Mouse (Mus musculus): ENCODE results near the gene Notch2. TPM values are rescaled to one million over a fixed set of nuclear protein-coding genes. Genes with fewer than 3 reads are reported as not detected.

Notch2 gene
- polyA plus RNA-seq, 1 experiment from 2014 or later: 31.1 TPM

DNA sequence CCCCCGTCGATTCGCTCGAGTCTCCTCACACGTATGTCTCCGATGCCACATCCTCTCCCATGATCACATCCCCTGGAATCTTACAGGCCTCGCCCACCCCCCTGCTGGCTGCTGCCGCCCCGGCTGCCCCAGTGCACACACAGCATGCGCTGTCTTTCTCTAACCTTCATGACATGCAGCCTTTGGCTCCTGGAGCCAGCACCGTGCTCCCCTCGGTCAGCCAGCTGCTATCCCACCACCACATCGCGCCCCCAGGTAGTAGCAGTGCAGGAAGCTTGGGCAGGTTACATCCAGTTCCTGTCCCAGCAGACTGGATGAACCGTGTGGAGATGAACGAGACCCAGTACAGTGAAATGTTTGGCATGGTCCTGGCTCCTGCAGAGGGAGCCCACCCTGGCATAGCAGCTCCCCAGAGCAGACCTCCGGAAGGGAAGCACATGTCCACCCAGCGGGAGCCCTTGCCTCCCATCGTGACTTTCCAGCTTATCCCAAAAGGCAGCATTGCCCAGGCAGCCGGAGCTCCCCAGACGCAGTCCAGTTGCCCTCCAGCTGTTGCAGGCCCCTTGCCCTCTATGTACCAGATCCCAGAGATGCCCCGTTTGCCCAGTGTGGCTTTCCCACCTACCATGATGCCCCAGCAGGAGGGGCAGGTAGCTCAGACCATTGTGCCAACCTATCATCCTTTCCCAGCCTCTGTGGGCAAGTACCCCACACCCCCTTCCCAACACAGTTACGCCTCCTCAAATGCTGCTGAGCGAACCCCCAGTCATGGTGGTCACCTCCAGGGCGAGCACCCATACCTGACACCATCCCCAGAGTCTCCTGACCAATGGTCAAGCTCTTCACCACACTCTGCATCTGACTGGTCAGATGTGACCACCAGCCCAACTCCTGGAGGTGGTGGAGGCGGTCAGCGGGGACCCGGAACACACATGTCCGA lies 133.4 kb downstream of the Notch2 start:
- 0 out of 2 replicates have a peak, but pooled peaks have one; percentile 24 for ATAC-seq (ENCODE audit: low FRiP score, low TSS enrichment)
- Histone ChIP-seq H3K36me3 (ENCODE audit: insufficient read depth, low read length) (peaks cover 75% of the 10 kb centered on the region), H3K9ac (replicated peaks; ENCODE audit: low read length) (no peak overlapping the region), H3K9me3 (ENCODE audit: low read length) (no peaks in the 10 kb centered on the region), H3K4me3 (ENCODE audit: low read length) (no peak overlapping the region), H3K27ac (ENCODE audit: low read length) (no peak overlapping the region), H3K4me1 (ENCODE audit: insufficient read depth, low read length) (no peaks in the 10 kb centered on the region), H3K27me3 (ENCODE audit: insufficient read depth, low read length) (no peaks in the 10 kb centered on the region), H3K4me2 (replicated peaks; ENCODE audit: low read depth, low read length) (no peak overlapping the region)
- WGBS: 94% methylated on average over 29 of the region's 29 CpGs

- ATAC-seq (ENCODE audit: low FRiP score, low TSS enrichment): no peak
- H3K27ac ChIP-seq (ENCODE audit: low read length): no peak overlapping the region
- H3K9me3 ChIP-seq (ENCODE audit: low read length): no peaks in the 10 kb centered on the region
- no peaks in the 10 kb centered on the region for H3K27me3 ChIP-seq (ENCODE audit: insufficient read depth, low read length)
- 93% methylated on average over 14 of the region's 14 CpGs for WGBS
- H3K36me3 ChIP-seq (ENCODE audit: insufficient read depth, low read length): peaks cover 65% of the 10 kb centered on the region
- H3K9ac ChIP-seq (replicated peaks; ENCODE audit: low read length): no peak overlapping the region
- H3K4me2 ChIP-seq (replicated peaks; ENCODE audit: low read depth, low read length): no peak overlapping the region
- H3K4me3 ChIP-seq (ENCODE audit: low read length): no peak overlapping the region
- H3K4me1 ChIP-seq (ENCODE audit: insufficient read depth, low read length): no peaks in the 10 kb centered on the region
These were observed 134.4 kb downstream of the Notch2 start for GRCm38 (mm10) chr3:98147706-98148105.

DNA sequence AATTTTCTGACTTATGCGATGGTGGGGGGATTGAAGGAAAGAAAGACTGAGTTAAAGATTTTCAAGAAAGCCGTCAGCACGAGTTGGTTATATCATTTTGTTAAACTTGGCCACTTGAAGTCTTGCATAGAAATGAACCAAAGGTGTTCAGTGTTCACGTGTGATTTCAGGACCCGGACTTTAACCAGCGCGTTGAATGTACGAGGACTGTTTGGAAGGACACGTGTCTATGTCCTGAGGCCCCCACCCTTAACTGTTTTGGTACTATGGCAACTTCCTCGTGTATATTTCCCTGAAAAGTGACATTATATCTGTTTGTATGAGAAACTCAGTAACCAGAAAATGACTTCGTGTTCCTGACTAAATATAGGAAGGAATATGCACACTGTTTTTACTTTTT lies 136.6 kb downstream of the Notch2 start:
- Histone ChIP-seq H3K9ac (replicated peaks; ENCODE audit: low read length) (no peak overlapping the region), H3K4me3 (ENCODE audit: low read length) (no peak overlapping the region), H3K27me3 (ENCODE audit: insufficient read depth, low read length) (no peaks in the 10 kb centered on the region), H3K4me2 (replicated peaks; ENCODE audit: low read depth, low read length) (no peak overlapping the region), H3K27ac (ENCODE audit: low read length) (no peak overlapping the region), H3K36me3 (ENCODE audit: insufficient read depth, low read length) (peaks cover 44% of the 10 kb centered on the region), H3K4me1 (ENCODE audit: insufficient read depth, low read length) (no peaks in the 10 kb centered on the region), H3K9me3 (ENCODE audit: low read length) (no peaks in the 10 kb centered on the region)
- no peak for ATAC-seq (ENCODE audit: low FRiP score, low TSS enrichment)
- 91% methylated on average over 11 of the region's 11 CpGs for WGBS

DNA sequence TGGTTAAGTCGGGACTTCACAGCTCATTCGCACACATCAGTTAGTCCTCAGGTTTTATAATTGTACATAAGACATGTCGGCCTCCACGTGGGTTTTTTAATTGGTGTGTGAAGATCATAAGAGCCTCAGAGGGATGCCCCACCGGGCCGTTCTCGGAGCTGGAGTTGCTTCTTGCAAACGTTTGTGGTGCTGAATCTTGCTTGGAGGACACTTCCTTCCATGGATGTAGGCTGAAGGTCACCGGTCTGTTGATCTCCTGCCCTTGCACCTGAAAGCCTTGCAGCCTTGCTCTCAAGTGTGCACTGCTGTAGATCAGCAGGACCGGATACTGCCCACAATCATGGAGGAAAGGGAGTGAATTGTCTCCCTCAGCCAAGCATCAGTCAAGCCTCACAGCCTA lies 137.7 kb downstream of the Notch2 start:
- ATAC-seq (ENCODE audit: low FRiP score, low TSS enrichment): no peak
- WGBS: 93% methylated on average over 10 of the region's 10 CpGs
- H3K9ac ChIP-seq (replicated peaks; ENCODE audit: low read length): no peak overlapping the region
- H3K9me3 ChIP-seq (ENCODE audit: low read length): no peaks in the 10 kb centered on the region
- no peaks in the 10 kb centered on the region for H3K27me3 ChIP-seq (ENCODE audit: insufficient read depth, low read length)
- no peak overlapping the region for H3K4me3 ChIP-seq (ENCODE audit: low read length)
- H3K4me1 ChIP-seq (ENCODE audit: insufficient read depth, low read length): no peaks in the 10 kb centered on the region
- H3K27ac ChIP-seq (ENCODE audit: low read length): no peak overlapping the region
- no peak overlapping the region for H3K4me2 ChIP-seq (replicated peaks; ENCODE audit: low read depth, low read length)
- H3K36me3 ChIP-seq (ENCODE audit: insufficient read depth, low read length): peaks cover 32% of the 10 kb centered on the region

DNA sequence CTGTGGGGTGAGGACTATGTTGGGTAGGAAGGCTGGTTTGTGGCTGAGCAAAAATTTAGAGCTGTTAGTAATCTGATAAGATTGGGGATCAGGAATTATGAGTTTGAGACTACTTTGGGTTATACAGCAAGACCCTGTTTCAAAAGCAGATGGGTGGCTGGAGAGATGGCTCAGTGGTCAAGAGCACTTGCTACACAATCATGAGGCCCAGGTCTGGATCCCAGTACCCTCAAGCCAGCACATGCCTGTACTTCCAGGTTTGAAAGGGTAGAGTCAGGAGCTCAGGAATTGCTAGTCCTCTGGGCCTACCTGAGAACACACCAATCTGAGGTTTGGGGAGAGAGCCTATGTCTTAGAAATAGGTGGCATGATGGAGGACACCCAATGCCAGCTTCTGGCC lies 140.1 kb downstream of the Notch2 start:
- Histone ChIP-seq H3K4me1 (ENCODE audit: insufficient read depth, low read length) (no peaks in the 10 kb centered on the region), H3K9ac (replicated peaks; ENCODE audit: low read length) (no peak overlapping the region)

DNA sequence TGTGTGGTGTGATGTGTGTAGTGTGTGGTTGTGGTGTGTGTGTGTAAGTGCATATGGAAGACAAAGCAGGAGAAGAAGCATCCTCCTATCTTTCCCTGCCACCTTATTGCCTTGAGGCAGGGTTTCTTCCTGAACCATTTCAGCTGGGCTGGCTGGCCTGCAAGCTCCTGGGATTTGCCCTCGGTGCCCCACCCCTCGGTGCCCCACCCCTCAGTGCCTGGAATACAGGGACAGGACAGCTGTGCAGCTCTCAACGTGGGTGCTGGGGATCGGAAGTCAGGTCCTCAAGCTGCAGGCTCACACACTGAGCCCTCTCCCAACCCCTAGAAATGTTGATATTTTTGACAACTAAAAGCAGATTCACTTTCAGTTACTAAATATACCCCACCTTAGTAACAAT lies 142.8 kb downstream of the Notch2 start:
- no peak for ATAC-seq (ENCODE audit: low FRiP score, low TSS enrichment)
- H3K27ac ChIP-seq (ENCODE audit: low read length): no peak overlapping the region
- H3K27me3 ChIP-seq (ENCODE audit: insufficient read depth, low read length): no peaks in the 10 kb centered on the region
- no peak overlapping the region for H3K4me3 ChIP-seq (ENCODE audit: low read length)
- WGBS: 39% methylated on average over 4 of the region's 4 CpGs
- no peak overlapping the region for H3K4me2 ChIP-seq (replicated peaks; ENCODE audit: low read depth, low read length)
- no peaks in the 10 kb centered on the region for H3K9me3 ChIP-seq (ENCODE audit: low read length)
- H3K36me3 ChIP-seq (ENCODE audit: insufficient read depth, low read length): peaks cover under 1% of the 10 kb centered on the region; the same call in 1 of the 2 replicates
- no peaks in the 10 kb centered on the region for H3K4me1 ChIP-seq (ENCODE audit: insufficient read depth, low read length)
- H3K9ac ChIP-seq (replicated peaks; ENCODE audit: low read length): no peak overlapping the region

More for the DNA sequence above, 140.1 kb downstream of the Notch2 start:
- no peak overlapping the region for H3K4me2 ChIP-seq (replicated peaks; ENCODE audit: low read depth, low read length)
- H3K4me3 ChIP-seq (ENCODE audit: low read length): no peak overlapping the region
- H3K27ac ChIP-seq (ENCODE audit: low read length): no peak overlapping the region
- H3K9me3 ChIP-seq (ENCODE audit: low read length): no peaks in the 10 kb centered on the region
- peaks cover 8% of the 10 kb centered on the region; the same call in 1 of the 2 replicates for H3K36me3 ChIP-seq (ENCODE audit: insufficient read depth, low read length)
- ATAC-seq (ENCODE audit: low FRiP score, low TSS enrichment): no peak
- H3K27me3 ChIP-seq (ENCODE audit: insufficient read depth, low read length): no peaks in the 10 kb centered on the region

DNA sequence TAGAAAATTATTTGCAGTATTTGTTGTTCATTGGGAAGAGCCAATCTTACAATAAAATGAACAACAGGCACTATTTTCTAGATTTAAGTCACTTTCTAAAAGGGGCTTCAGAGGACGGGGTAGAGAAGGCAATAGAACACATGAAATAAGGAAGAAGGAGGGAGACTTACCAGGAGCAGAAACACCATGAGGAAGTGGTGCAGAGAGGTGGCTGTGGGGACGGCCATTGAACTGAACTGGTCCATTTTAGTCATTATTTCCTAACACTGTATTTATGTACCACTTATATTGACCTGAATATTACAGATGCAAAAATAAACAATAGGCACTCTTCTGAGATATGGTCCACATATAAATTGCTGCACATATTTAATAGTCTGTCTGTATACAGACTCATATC lies 143.7 kb downstream of the Notch2 start:
- Histone ChIP-seq H3K27ac (ENCODE audit: low read length) (no peak overlapping the region), H3K9ac (replicated peaks; ENCODE audit: low read length) (no peak overlapping the region), H3K4me2 (replicated peaks; ENCODE audit: low read depth, low read length) (no peak overlapping the region), H3K36me3 (ENCODE audit: insufficient read depth, low read length) (no peaks in the 10 kb centered on the region), H3K4me3 (ENCODE audit: low read length) (no peak overlapping the region), H3K9me3 (ENCODE audit: low read length) (no peaks in the 10 kb centered on the region), H3K4me1 (ENCODE audit: insufficient read depth, low read length) (no peaks in the 10 kb centered on the region), H3K27me3 (ENCODE audit: insufficient read depth, low read length) (no peaks in the 10 kb centered on the region)
- WGBS: 84% methylated on average over 2 of the region's 2 CpGs
- no peak for ATAC-seq (ENCODE audit: low FRiP score, low TSS enrichment)

GRCm38 (mm10) chr3:98157585-98157984 lies 144.3 kb downstream of the Notch2 start:
- H3K9me3 ChIP-seq (ENCODE audit: low read length): no peaks in the 10 kb centered on the region
- no peak overlapping the region for H3K4me3 ChIP-seq (ENCODE audit: low read length)
- WGBS: 54% methylated on average over 2 of the region's 2 CpGs
- no peak overlapping the region for H3K9ac ChIP-seq (replicated peaks; ENCODE audit: low read length)
- no peak for ATAC-seq (ENCODE audit: low FRiP score, low TSS enrichment)
- no peaks in the 10 kb centered on the region for H3K36me3 ChIP-seq (ENCODE audit: insufficient read depth, low read length)
- no peak overlapping the region for H3K27ac ChIP-seq (ENCODE audit: low read length)
- no peaks in the 10 kb centered on the region for H3K4me1 ChIP-seq (ENCODE audit: insufficient read depth, low read length)
- H3K27me3 ChIP-seq (ENCODE audit: insufficient read depth, low read length): no peaks in the 10 kb centered on the region
- no peak overlapping the region for H3K4me2 ChIP-seq (replicated peaks; ENCODE audit: low read depth, low read length)

GRCm38 (mm10) chr3:98158646-98159045 lies 145.3 kb downstream of the Notch2 start:
- 77% methylated on average over 4 of the region's 4 CpGs for WGBS
- H3K9ac ChIP-seq (replicated peaks; ENCODE audit: low read length): no peak overlapping the region

DNA sequence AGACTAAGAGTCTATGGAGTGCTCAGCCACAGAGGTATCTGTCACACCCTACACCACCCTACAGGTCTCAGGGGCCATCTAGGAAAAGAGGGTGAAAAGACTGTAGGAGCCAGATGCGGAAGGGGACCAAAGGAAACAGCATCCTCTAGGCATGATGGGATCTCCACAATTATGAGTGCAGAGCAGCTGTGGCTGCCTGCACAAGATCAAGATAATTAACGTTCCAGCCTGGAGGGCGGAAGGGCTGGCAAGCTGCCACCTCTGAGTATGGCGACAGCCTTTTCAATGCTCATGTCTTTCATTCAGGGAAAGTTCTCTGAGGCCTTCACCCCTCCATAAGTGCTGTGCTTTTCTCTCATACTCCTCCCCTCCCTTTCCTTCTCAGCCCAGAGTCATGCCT lies 146.0 kb downstream of the Notch2 start:
- Histone ChIP-seq H3K4me3 (ENCODE audit: low read length) (no peak overlapping the region), H3K4me2 (replicated peaks; ENCODE audit: low read depth, low read length) (no peak overlapping the region), H3K36me3 (ENCODE audit: insufficient read depth, low read length) (no peaks in the 10 kb centered on the region), H3K27ac (ENCODE audit: low read length) (no peak overlapping the region), H3K27me3 (ENCODE audit: insufficient read depth, low read length) (no peaks in the 10 kb centered on the region), H3K9ac (replicated peaks; ENCODE audit: low read length) (no peak overlapping the region), H3K9me3 (ENCODE audit: low read length) (no peaks in the 10 kb centered on the region), H3K4me1 (ENCODE audit: insufficient read depth, low read length) (no peaks in the 10 kb centered on the region)
- ATAC-seq (ENCODE audit: low FRiP score, low TSS enrichment): no peak
- WGBS: 38% methylated on average over 4 of the region's 4 CpGs

More at GRCm38 (mm10) chr3:98158646-98159045, 145.3 kb downstream of the Notch2 start:
- H3K27ac ChIP-seq (ENCODE audit: low read length): no peak overlapping the region
- H3K9me3 ChIP-seq (ENCODE audit: low read length): no peaks in the 10 kb centered on the region
- no peak overlapping the region for H3K4me3 ChIP-seq (ENCODE audit: low read length)
- H3K36me3 ChIP-seq (ENCODE audit: insufficient read depth, low read length): no peaks in the 10 kb centered on the region
- H3K27me3 ChIP-seq (ENCODE audit: insufficient read depth, low read length): no peaks in the 10 kb centered on the region
- no peak overlapping the region for H3K4me2 ChIP-seq (replicated peaks; ENCODE audit: low read depth, low read length)
- no peak for ATAC-seq (ENCODE audit: low FRiP score, low TSS enrichment)
- no peaks in the 10 kb centered on the region for H3K4me1 ChIP-seq (ENCODE audit: insufficient read depth, low read length)

Measured in kidney, embryonic 16.5 days (tissue).